15 mouse cellular contexts compared by ENCODE assay signal in genomic region chr10:70139368-70139767, GRCm38 (mm10). TPM values are rescaled to one million over a fixed set of nuclear protein-coding genes. Genes with fewer than 3 reads are reported as not detected.
DNase-seq lines count a peak whose midpoint lies in the region; ATAC-seq and TF ChIP-seq lines count a peak whose summit lies in the region.
"Had no signal": no experiment of that assay in that cellular context is flagged by ENCODE, and none has a peak within 500 bp of the region (broad histone marks: within the 10 kb centered on the region; RNA-seq: fewer than 3 reads in every experiment).

No protein-coding gene starts in this region.

- TF ChIP-seq CTCF in kidney, adult 2 months (conservative IDR thresholded peaks at IDR 0.05; ENCODE audit: insufficient read depth, insufficient read length, low read depth, low read length): no peak

- H3K27ac ChIP-seq in heart, embryonic 13.5 days (replicated peaks): 0 out of 2 replicates have a peak overlapping the region, but pooled peaks have one; percentile 22
- no peak overlapping the region for H3K27ac ChIP-seq in forebrain, embryonic 14.5 days (ENCODE audit: low read depth, low read length)
- H3K27ac ChIP-seq in limb, embryonic 14.5 days (replicated peaks; ENCODE audit: low read depth, low read length): no peak overlapping the region
- H3K27ac ChIP-seq in neural tube, embryonic 13.5 days (replicated peaks): peak overlapping the region; percentile 35; the same call in 1 of the 2 replicates
- H3K27ac ChIP-seq in kidney, adult 2 months (ENCODE audit: insufficient read depth, low read depth, low read length): no peak overlapping the region
- H3K27ac ChIP-seq: embryonic facial prominence, embryonic 15.5 days; stomach, embryonic 15.5 days had no signal

- DNase-seq in heart, postnatal 25 days (ENCODE audit: low spot score): no peak
- peak; percentile 47 for DNase-seq in forebrain, embryonic 14.5 days (ENCODE audit: low spot score)
- DNase-seq in limb, embryonic 14.5 days (ENCODE audit: low spot score): peak; percentile 12
- DNase-seq in kidney, adult 2 months: no peak
- DNase-seq in thymus, adult 18-20 months: no peak
- DNase-seq in heart, adult 18-20 months: no peak
- DNase-seq: cerebellum, adult 8-10 months; heart, postnatal 36 days; kidney, adult 9 months; lung, adult 2 months; right cerebral cortex, postnatal 4 days had no signal

- H3K4me2 ChIP-seq in heart, embryonic 13.5 days: no peak overlapping the region
- H3K4me2 ChIP-seq in forebrain, embryonic 14.5 days (ENCODE audit: low read length): no peak overlapping the region
- H3K4me2 ChIP-seq in limb, embryonic 14.5 days (replicated peaks; ENCODE audit: low read depth, low read length, severe bottlenecking): no peak overlapping the region
- no peak overlapping the region for H3K4me2 ChIP-seq in neural tube, embryonic 13.5 days
- H3K4me2 ChIP-seq: embryonic facial prominence, embryonic 15.5 days; stomach, embryonic 15.5 days had no signal

- intact Hi-C loops in heart, postnatal 25 days (cut with DNase I): loop anchor here (5.0 kb wide), 1 partner anchor 42 kb away; the partner anchor contains the start of gene Ccdc6

- H3K36me3 ChIP-seq in heart, embryonic 13.5 days: peaks cover 34% of the 10 kb centered on the region
- peaks cover 5% of the 10 kb centered on the region; the same call in 1 of the 2 replicates for H3K36me3 ChIP-seq in forebrain, embryonic 14.5 days (ENCODE audit: control insufficient read depth, insufficient read depth, low read length)
- H3K36me3 ChIP-seq in limb, embryonic 14.5 days (ENCODE audit: control insufficient read depth, insufficient read depth, low read length): peaks cover 20% of the 10 kb centered on the region
- H3K36me3 ChIP-seq in neural tube, embryonic 13.5 days: peaks cover 16% of the 10 kb centered on the region
- no peaks in the 10 kb centered on the region for H3K36me3 ChIP-seq in kidney, adult 2 months (ENCODE audit: control insufficient read depth, insufficient read depth, low read length)

- no peaks in the 10 kb centered on the region for H3K27me3 ChIP-seq in heart, embryonic 13.5 days (replicated peaks)
- H3K27me3 ChIP-seq in forebrain, embryonic 14.5 days (replicated peaks; ENCODE audit: control insufficient read depth, insufficient read depth, low read length): no peaks in the 10 kb centered on the region
- no peaks in the 10 kb centered on the region for H3K27me3 ChIP-seq in limb, embryonic 14.5 days (ENCODE audit: control insufficient read depth, insufficient read depth, low read length)
- H3K27me3 ChIP-seq in neural tube, embryonic 13.5 days: no peaks in the 10 kb centered on the region
- no peaks in the 10 kb centered on the region for H3K27me3 ChIP-seq in kidney, adult 2 months (replicated peaks; ENCODE audit: control insufficient read depth, insufficient read depth, low read length)
- H3K27me3 ChIP-seq: embryonic facial prominence, embryonic 15.5 days; stomach, embryonic 15.5 days had no signal

- H3K9ac ChIP-seq in heart, embryonic 13.5 days: no peak overlapping the region
- H3K9ac ChIP-seq in forebrain, embryonic 14.5 days (ENCODE audit: low read length): no peak overlapping the region
- H3K9ac ChIP-seq in limb, embryonic 14.5 days (ENCODE audit: low read depth, low read length, severe bottlenecking): no peak overlapping the region
- no peak overlapping the region for H3K9ac ChIP-seq in neural tube, embryonic 13.5 days
- H3K9ac ChIP-seq: embryonic facial prominence, embryonic 15.5 days; stomach, embryonic 15.5 days had no signal

- H3K9me3 ChIP-seq in heart, embryonic 13.5 days: no peaks in the 10 kb centered on the region
- no peaks in the 10 kb centered on the region for H3K9me3 ChIP-seq in forebrain, embryonic 14.5 days (replicated peaks; ENCODE audit: control insufficient read depth, low read length)
- H3K9me3 ChIP-seq in limb, embryonic 14.5 days (ENCODE audit: control insufficient read depth, low read length): no peaks in the 10 kb centered on the region
- no peaks in the 10 kb centered on the region for H3K9me3 ChIP-seq in neural tube, embryonic 13.5 days
- H3K9me3 ChIP-seq: embryonic facial prominence, embryonic 15.5 days; stomach, embryonic 15.5 days had no signal

- H3K4me1 ChIP-seq in heart, embryonic 13.5 days: peaks cover 34% of the 10 kb centered on the region
- H3K4me1 ChIP-seq in forebrain, embryonic 14.5 days (ENCODE audit: control insufficient read depth, insufficient read depth, low read length): no peaks in the 10 kb centered on the region
- no peaks in the 10 kb centered on the region; the same call in 1 of the 2 replicates for H3K4me1 ChIP-seq in limb, embryonic 14.5 days (ENCODE audit: control insufficient read depth, insufficient read depth, low read length)
- H3K4me1 ChIP-seq in neural tube, embryonic 13.5 days (replicated peaks): peaks cover 25% of the 10 kb centered on the region
- H3K4me1 ChIP-seq in kidney, adult 2 months (ENCODE audit: control insufficient read depth, insufficient read depth, low read length): no peaks in the 10 kb centered on the region
- H3K4me1 ChIP-seq: stomach, embryonic 15.5 days had no signal

- WGBS in heart, embryonic 13.5 days: 81% methylated on average over 6 of the region's 6 CpGs
- WGBS in forebrain, embryonic 14.5 days: 53% methylated on average over 6 of the region's 6 CpGs
- WGBS in limb, embryonic 14.5 days: 85% methylated on average over 6 of the region's 6 CpGs
- 41% methylated on average over 6 of the region's 6 CpGs for WGBS in neural tube, embryonic 13.5 days
- WGBS in kidney, adult 2 months: 88% methylated on average over 6 of the region's 6 CpGs

- TF ChIP-seq POLR2A in limb, embryonic 14.5 days (IDR thresholded peaks at IDR 0.05; ENCODE audit: borderline replicate concordance, extremely low read depth, insufficient read depth, insufficient read length): no peak
- TF ChIP-seq POLR2A in kidney, adult 2 months (IDR thresholded peaks at IDR 0.05; ENCODE audit: low read depth, low read length): no peak

- no peak for ATAC-seq in heart, embryonic 13.5 days (ENCODE audit: extremely low read depth, insufficient number of reproducible peaks, low FRiP score, low TSS enrichment)
- 0 out of 2 replicates have a peak, but pooled peaks have one; percentile 32 for ATAC-seq in forebrain, embryonic 14.5 days
- peak; percentile 37; the same call in 1 of the 2 replicates for ATAC-seq in limb, embryonic 14.5 days (ENCODE audit: low FRiP score, low read depth)
- ATAC-seq in neural tube, embryonic 13.5 days (ENCODE audit: low read depth): no peak

- H3K4me3 ChIP-seq in heart, embryonic 13.5 days: no peak overlapping the region
- H3K4me3 ChIP-seq in forebrain, embryonic 14.5 days (ENCODE audit: low read depth, low read length): no peak overlapping the region
- H3K4me3 ChIP-seq in limb, embryonic 14.5 days (replicated peaks; ENCODE audit: low read length): no peak overlapping the region
- no peak overlapping the region for H3K4me3 ChIP-seq in neural tube, embryonic 13.5 days
- H3K4me3 ChIP-seq in kidney, adult 2 months (ENCODE audit: insufficient read depth, low read depth, low read length): no peak overlapping the region
- H3K4me3 ChIP-seq: embryonic facial prominence, embryonic 15.5 days; stomach, embryonic 15.5 days had no signal

RNA-seq across cellular contexts. Expression of gene Ccdc6, which starts 42.4 kb away (rescaled TPM):
- polyA plus RNA-seq in heart, embryonic 13.5 days (2015; fragmentation: Nextera tagmentation; extraction: Ambion mirVana): 12.5 and 12.9 TPM in 2 replicates
- total RNA-seq in heart, postnatal 25 days (2021): 10 to 100 TPM; 26.6 to 26.8 TPM
- polyA plus RNA-seq in forebrain, embryonic 14.5 days (2014; fragmentation: Nextera tagmentation; extraction: Ambion mirVana): 22.8 and 25.8 TPM in 2 replicates
- 29.6 and 31.4 TPM in 2 replicates for polyA plus RNA-seq in limb, embryonic 14.5 days (2012; rRNA removed)
- polyA plus RNA-seq in limb, embryonic 14.5 days (2014; fragmentation: Nextera tagmentation; extraction: Ambion mirVana): 23.1 and 26.8 TPM in 2 replicates
- polyA plus RNA-seq in neural tube, embryonic 13.5 days (2015; fragmentation: Nextera tagmentation; extraction: Ambion mirVana): 20.6 and 22.3 TPM in 2 replicates
- polyA plus RNA-seq in kidney, adult 2 months (2012; rRNA removed): 33.9 and 37.0 TPM in 2 replicates
- 10 to 100 TPM; 27.9 to 28.6 TPM for total RNA-seq in heart, adult 18-20 months (2021)

Comparison
In these comparisons a context has a peak if more than half of its experiments do, and no peak if none do; other contexts are left out.
1. ATAC-seq: peak in forebrain, embryonic 14.5 days (single experiment) and limb, embryonic 14.5 days (single experiment); none in heart, embryonic 13.5 days (single experiment) and neural tube, embryonic 13.5 days (single experiment).
2. H3K27ac ChIP-seq: peak in heart, embryonic 13.5 days (single experiment) and neural tube, embryonic 13.5 days (single experiment); none in forebrain, embryonic 14.5 days (single experiment), limb, embryonic 14.5 days (single experiment) and kidney, adult 2 months (single experiment).
3. DNase-seq: peak in forebrain, embryonic 14.5 days (single experiment) and limb, embryonic 14.5 days (single experiment); none in heart, postnatal 25 days (single experiment), kidney, adult 2 months (single experiment), thymus, adult 18-20 months (0 of 2) and heart, adult 18-20 months (0 of 2).